Mouse (Mus musculus): ENCODE data around the gene Nmrk2.
"Not testable (repeated sequence)": the region's sequence is repeated elsewhere in the genome, so short reads cannot be mapped to it uniquely, and the experiment has no call there.

Nmrk2 gene

DNA sequence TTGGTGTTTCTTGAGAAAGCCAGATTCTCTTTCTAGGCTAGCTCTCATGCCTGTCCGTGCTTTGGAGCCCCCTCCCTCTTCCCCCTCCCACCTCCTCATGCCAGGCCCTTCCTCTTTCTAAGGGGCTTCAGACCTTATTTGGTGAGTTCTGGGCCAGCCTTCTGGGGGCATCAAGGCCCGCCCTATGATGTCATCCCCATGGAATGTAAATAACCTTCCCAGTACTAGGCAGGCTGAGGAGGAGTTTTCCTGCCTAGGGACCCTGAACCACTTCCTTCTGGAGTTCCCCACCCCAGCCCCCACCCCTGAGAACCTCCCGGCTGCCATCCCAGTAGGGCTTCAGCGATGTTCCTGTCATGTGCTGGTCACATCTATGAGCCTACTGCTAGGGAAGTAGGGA, 17.1 kb downstream of the Nmrk2 start:
- no peak for DNase-seq (ENCODE audit: low spot score in 2 of 2)

- no peak for DNase-seq (ENCODE audit: low spot score in 2 of 2)
Measured at GRCm38 (mm10) chr10:81183805-81184204, 18.0 kb downstream of the Nmrk2 start, which contains the start of gene 4930442H23Rik. Gene 4930442H23Rik (minus strand): TSS chr10:81183849.

DNA sequence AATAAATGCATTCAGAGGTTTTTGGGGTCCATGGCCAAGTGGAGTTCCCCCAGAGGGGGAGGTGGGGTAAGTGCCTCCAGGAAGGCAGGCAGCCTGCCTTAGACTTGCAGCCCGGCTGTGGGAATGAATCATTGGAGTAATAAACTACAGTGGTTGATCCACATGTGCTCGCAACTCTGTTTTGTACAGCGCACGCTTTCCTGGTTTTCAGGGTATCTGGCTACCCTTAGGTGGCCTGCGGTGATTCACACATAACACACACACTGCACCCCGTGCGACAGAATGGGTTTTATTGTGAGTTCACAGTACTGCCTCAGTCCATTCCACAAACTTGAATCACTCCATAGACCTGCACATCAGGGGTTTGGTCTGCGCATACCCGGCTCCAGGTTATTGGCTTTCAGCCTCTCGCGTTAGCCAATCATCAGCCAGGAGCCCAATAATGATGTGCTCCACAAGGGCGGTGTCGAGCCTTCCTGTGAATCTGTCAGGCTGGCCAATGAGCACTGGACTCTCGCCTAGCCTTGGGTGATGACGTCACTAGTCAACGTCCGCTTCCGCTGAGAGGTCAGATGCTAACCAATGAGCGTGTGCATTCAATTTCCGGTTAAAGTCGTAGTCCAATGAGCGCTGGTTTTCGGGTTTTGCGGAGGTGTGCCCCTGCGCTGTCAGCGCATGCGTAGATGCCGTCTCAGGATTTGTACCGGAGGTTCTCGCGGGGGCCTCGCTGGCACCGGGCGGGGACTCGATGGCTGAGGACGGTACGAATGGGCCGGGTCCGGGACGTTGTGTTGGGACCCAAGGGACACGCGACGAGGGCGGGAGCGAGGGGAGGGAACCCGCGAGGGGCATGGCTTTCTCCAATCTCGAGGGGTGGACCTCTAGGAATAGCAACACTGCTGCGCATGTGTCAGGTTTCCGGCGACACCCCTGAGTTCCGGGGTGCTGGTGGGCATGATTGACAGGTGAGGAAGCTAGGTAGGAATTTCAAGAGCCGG, 19.2 kb downstream of the Nmrk2 start, which contains the start of gene Dapk3:
Gene Dapk3, plus strand, starts transcription at position 670 of the 998 bp plus-strand sequence.
- DNase-seq (ENCODE audit: low spot score in 2 of 2) = peak; percentile 87 to 94

DNA sequence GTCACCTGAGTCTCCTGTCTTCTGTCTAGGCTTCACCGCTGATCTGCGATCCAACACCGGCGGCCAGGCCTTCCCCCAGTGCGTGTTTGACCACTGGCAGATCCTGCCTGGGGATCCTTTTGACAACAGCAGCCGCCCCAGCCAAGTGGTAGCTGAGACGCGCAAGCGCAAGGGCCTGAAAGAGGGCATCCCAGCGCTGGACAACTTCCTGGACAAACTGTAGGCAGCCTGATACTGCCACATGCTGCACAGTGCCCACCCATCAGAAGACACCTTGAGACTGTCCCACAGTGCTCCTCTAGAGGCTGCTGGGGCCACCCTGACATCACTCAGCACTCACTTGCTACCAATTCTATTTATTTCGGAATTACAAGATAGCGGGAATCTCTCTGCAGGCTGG, 20.0 kb downstream of the Nmrk2 start:
- DNase-seq (ENCODE audit: low spot score in 2 of 2) = not testable (repeated sequence)

DNA sequence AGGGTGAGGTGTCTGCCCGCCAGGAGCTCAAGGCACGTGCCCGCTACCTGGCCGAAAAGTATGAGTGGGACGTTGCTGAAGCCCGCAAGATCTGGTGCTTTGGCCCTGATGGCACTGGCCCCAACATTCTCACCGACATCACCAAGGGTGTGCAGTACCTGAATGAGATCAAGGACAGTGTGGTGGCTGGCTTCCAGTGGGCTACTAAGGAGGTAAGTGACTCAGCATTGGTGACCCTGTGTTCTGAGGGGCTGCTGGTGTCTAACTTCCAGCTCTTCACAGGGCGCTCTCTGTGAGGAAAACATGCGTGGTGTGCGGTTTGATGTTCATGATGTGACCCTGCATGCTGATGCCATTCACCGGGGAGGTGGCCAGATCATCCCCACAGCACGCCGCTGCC, 20.9 kb downstream of the Nmrk2 start:
- no peak for DNase-seq (ENCODE audit: low spot score in 2 of 2)

GRCm38 (mm10) chr10:81179451-81180342, 22.2 kb downstream of the Nmrk2 start:
- no peak for DNase-seq (ENCODE audit: low spot score in 2 of 2)

DNA sequence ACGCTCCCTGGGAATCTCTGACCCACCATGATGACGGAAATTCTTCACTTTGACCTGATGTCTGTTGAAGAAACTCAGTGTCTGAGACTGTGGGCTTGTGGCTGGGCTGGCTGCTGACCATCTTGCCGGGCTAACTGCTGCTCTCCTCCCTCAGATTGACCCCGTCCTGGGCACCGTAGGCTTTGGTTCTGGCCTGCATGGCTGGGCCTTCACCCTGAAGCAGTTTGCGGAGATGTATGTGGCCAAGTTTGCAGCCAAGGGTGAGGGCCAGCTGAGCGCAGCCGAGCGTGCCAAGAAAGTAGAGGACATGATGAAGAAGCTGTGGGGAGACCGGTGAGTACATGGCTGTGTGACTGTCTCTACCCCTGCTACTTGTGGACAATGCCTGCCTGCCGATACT, 22.9 kb downstream of the Nmrk2 start:
- DNase-seq (ENCODE audit: low spot score in 2 of 2) = no peak

- no peak for DNase-seq (ENCODE audit: low spot score in 2 of 2)
Measured at GRCm38 (mm10) chr10:81177958-81178712, 23.7 kb downstream of the Nmrk2 start.

- peak; percentile 55 to 62 for DNase-seq (ENCODE audit: low spot score in 2 of 2)
Measured at GRCm38 (mm10) chr10:81177491-81177925, 24.3 kb downstream of the Nmrk2 start.

GRCm38 (mm10) chr10:81176466-81177271, 25.2 kb downstream of the Nmrk2 start, which contains the start of gene Eef2:
Gene Eef2 (plus strand): TSS chr10:81176631.
- peak; percentile 99 to 100 for DNase-seq (ENCODE audit: low spot score in 2 of 2)

- DNase-seq (ENCODE audit: low spot score in 2 of 2) = no peak
Measured at GRCm38 (mm10) chr10:81175936-81176465, 25.9 kb downstream of the Nmrk2 start.

GRCm38 (mm10) chr10:81175345-81175701, 26.5 kb downstream of the Nmrk2 start:
- not testable (repeated sequence) for DNase-seq (ENCODE audit: low spot score in 2 of 2)

- DNase-seq (ENCODE audit: low spot score in 2 of 2) = peak; percentile 91 to 93
Measured at GRCm38 (mm10) chr10:81174617-81175344, 27.1 kb downstream of the Nmrk2 start.

DNA sequence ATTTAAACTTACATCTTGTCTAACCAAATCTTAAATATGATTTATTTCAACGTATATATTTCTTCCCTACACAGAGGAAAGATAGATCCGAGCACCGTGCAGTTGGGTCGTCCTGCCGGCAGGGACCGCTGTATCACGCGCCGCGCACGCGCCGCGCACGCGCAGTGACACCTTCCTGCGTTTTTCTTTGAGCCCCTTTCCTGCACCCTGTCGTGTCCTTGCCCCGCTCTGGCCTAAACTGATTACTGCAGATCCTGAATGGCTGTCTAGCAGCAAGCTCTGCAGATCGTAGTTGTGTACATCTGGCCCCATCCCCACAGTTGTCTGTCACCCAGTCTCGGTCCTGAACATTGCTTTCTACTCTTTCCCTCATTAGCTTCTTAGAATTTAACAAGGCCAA, 28.7 kb downstream of the Nmrk2 start:
- peak; percentile 78 to 89 for DNase-seq (ENCODE audit: low spot score in 2 of 2)

GRCm38 (mm10) chr10:81169411-81169900, 32.4 kb downstream of the Nmrk2 start:
- peak in 1 of 2 experiments; percentile 53 for DNase-seq (ENCODE audit: low spot score in 2 of 2)

- peak; percentile 79 to 92 for DNase-seq (ENCODE audit: low spot score in 2 of 2)
Measured at GRCm38 (mm10) chr10:81168521-81169244, 33.2 kb downstream of the Nmrk2 start.

DNA sequence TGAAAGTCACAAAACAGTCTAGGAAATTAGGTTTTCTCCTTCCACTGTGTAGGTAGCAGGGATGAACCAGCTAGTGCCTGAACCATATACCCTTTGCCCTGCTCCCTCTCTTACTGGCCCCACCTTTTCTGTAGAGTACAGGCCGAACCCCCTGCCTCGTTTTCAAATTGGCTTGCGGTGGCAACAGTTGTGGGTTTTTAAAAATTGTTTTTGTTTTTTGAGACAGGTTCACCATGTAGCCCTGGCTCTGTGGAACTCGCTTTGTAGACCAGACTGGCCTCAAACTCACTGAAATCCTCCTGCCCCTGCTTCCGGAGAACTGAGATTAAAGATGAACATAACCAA, 33.8 kb downstream of the Nmrk2 start:
- DNase-seq (ENCODE audit: low spot score in 2 of 2) = no peak

GRCm38 (mm10) chr10:81167200-81168086, 34.4 kb downstream of the Nmrk2 start, which contains the start of gene Pias4:
Gene Pias4 (minus strand): TSS chr10:81167923.
- peak; percentile 100 for DNase-seq (ENCODE audit: low spot score in 2 of 2)
